Mouse (Mus musculus): ENCODE measurements around the gene Suco.

The Suco gene

GRCm38 (mm10) chr1:161781594-161781993, 94.9 kb downstream of the Suco start:
- no peak for DNase-seq

GRCm38 (mm10) chr1:161779057-161779456, 97.4 kb downstream of the Suco start:
- no peak for DNase-seq

DNA sequence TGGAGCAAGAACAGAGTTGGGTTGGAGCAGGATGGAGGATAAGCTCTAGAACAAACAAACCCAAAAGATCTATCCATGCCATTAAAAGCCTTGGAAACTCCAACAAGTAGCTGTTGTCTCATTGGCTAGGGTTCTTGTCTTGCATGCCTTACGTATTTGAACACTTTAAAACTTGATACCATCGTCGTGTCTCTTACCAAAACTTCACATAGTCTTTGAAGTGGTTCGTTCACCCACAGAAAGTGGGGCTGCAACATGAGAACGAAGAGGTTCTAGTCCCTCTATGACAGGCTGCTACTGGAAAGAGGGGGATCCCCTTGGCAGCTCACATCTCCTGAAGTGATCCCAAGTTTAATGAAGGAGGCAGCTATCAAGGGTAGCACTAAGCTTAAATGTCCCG, 101.3 kb downstream of the Suco start:
- DNase-seq = no peak

DNA sequence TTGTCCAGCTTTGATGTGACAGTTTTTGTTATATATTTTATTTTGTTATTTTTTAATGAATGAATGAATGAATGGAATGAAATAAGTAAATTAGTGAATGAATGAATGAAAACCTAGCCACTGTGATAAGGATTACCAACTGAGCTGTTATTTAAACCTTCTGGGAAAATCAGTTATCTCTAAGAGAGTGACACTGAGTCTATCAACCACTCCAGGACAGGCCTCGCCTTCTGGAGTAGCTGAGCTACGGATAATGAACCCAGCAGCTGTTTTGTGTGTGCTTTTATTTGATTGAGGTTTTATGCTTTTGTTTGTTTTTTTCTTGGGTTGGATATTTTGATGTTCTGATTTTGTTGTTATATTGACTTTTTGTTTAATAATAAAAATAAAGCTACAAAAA, 105.2 kb downstream of the Suco start:
- DNase-seq = no peak

DNA sequence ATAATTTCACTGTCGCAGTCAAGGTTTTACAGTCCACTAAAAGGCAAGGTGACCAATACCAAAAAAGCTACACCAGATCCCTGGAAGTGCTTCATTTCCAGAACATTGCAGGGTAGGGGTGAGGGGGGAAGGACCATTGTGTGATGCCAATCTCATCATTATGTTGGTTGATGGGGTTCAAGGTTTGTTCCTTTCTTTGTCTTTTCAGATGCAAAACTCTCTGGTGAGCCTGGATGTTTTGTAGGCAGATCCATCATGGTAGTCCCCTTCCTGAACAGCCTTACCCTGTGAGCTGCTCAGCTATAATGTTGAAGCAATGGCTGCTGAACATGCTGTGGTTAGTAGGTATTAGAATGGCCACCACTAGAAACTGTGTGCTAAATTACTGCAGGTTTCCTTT, 107.2 kb downstream of the Suco start:
- no peak for DNase-seq

DNA sequence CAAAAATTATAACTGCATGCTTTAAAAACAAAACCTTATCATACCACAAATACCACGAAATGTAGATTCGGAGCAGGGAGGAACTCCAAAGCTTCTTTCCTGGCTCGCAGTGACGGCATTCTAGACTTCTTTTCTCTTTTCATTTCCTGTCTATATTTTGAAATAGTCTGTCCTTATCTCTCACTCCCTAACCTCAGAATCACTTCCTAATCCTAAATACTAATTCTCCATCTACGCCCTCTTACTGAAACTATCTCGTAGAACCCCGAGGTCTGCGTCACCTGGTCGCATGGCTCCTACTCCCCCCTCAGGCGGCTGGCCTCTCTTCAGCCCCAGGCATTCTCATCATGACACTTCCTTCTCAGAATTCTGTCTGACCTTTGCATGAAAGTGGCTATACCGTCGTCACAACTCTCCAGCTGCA, 109.4 kb downstream of the Suco start:
- peak in 1 of 2 experiments; percentile 23 for DNase-seq

- peak; percentile 63 to 71 for DNase-seq
Observed at GRCm38 (mm10) chr1:161766656-161767055, 109.8 kb downstream of the Suco start.
